Mouse (Mus musculus): ENCODE measurements around the gene Sfrp4. TPM values are rescaled to one million over a fixed set of nuclear protein-coding genes. Genes with fewer than 3 reads are reported as not detected.

The Sfrp4 gene
- total RNA-seq, 2 experiments from 2014 or later, result 2.4 to 2.7 TPM

DNA sequence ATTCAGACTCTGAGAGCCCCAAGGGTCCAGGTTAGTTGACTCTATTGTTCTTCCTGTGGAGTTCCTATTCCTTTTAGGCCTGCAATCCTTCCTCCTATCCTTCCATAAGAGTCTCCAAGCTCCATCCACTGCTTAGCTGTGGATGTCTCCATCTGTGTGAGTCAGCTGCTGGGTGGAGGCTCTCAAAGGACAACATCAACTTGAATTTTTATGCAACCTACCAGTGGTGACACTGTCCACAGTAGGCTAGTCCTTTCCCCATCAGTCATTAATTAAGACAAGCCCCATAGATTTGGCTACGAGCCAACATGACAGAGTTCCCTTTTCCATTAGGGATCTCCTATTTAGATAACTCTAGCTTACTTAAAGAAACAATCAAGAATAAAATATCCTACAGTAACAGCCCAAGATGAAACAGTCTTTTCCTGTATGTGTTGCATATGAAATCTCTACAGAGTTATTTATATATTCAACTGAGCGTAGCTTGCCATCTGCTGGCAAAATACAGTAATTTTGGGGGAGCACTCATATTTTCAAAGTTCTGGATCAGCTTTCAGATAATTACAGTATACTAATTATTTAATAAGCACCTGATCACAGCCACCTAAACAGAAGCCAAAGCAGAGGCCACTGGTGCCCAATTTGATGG lies 17.4 kb downstream of the Sfrp4 start:
- Histone ChIP-seq H3K4me3 (no peak overlapping the region), H3K27ac (no peak overlapping the region)
- intact Hi-C loops (cut with DNase I), result loop anchor here (2.0 to 5.0 kb wide), 4 partner anchors 203 to 483 kb away; no protein-coding TSS in a partner anchor
- peak; percentile 64 for TF ChIP-seq CTCF (IDR thresholded peaks at IDR 0.05)
- DNase-seq (ENCODE audit: extremely low spot score in 1 of 2, low spot score in 2 of 2), result no peak

DNA sequence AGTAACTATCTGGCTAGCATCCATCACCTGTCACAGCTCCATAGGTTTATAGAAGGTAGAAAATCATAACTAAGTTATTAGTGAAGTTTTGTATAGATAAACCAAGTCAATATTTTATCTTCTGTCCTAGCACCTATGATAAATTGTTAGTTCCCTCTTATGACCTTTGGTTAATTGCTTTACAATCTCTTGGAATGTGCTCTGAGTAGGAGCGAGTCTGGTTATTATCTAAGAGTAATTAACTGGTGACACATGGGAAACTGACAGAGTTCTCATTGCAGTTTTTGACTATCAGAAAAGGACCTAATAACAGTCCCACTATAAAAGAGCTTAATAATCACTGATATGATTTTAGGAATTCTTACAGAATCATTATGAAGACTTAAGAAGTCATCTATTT lies 20.6 kb downstream of the Sfrp4 start:
- TF ChIP-seq CTCF (IDR thresholded peaks at IDR 0.05), result no peak
- H3K4me3 ChIP-seq, result no peak overlapping the region
- no peak overlapping the region for H3K27ac ChIP-seq
- intact Hi-C loops (cut with DNase I), result loop anchor here (5.0 kb wide), 3 partner anchors 206 to 486 kb away; no protein-coding TSS in a partner anchor
- no peak for DNase-seq (ENCODE audit: extremely low spot score in 1 of 2, low spot score in 2 of 2)

DNA sequence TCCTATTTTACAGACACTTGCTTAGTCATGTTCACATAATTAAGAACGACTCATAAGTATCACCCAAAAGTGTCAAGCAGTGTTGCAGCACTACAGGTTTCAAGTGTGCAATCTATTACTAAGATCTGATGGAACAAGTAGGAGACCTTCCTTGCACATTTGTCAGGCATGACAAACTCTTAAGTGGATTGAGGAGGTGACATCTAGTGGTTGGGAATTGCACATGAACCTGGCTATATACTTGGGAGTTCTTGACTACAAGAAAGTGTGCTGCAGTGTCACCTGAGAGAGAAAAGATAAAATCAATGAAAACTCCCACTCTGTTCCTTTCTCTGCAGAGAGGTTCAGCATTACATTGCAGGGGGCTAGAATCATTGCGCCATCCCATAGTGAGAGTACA lies 21.3 kb downstream of the Sfrp4 start:
- no peak for DNase-seq (ENCODE audit: extremely low spot score in 1 of 2, low spot score in 2 of 2)
- Histone ChIP-seq H3K4me3 (no peak overlapping the region), H3K27ac (no peak overlapping the region)
- intact Hi-C loops (cut with DNase I), result loop anchor here (5.0 kb wide), 3 partner anchors 207 to 487 kb away; no protein-coding TSS in a partner anchor
- TF ChIP-seq CTCF (IDR thresholded peaks at IDR 0.05), result peak; percentile 56

DNA sequence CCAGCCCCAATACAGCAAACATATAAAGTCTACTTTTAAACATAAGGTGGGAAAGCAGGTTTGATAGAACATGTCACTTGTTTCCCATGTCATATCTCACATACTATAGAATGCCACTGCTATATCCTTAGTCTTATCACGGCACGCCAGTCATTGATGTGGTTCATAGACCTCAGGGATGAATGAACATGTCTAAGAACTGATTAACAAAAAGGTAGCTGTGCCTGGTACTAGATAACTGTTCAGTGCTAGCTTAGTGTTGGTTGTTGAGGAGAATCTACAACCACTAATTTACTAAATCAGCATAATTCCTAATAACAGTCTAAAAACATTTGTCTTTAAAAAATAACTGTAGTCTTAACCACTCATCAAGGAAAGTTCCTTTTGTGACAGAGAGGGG lies 26.9 kb downstream of the Sfrp4 start:
- DNase-seq (ENCODE audit: extremely low spot score in 1 of 2, low spot score in 2 of 2), result no peak
- H3K4me3 ChIP-seq, result no peak overlapping the region
- intact Hi-C loops (cut with DNase I), result no loop called here
- no peak for TF ChIP-seq CTCF (IDR thresholded peaks at IDR 0.05)
- H3K27ac ChIP-seq, result no peak overlapping the region

DNA sequence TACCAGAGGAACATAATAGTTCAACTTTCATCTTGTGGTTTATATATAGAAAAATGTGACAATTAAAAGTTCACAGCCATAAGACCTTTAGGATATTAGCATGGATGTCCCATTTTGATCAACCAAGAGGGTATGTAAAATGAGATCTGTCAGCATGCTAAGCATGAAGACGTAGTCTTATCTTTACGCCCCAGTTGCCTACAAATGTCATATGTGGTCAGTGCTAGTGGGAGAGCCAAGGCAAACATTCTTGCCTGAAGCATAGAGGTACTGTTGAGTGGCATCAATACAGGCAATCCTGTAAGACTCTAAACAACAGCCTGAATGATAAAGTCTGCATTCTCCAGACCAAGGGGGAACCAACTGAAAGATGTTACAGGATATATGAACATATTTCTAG lies 29.5 kb downstream of the Sfrp4 start:
- H3K27ac ChIP-seq, result no peak overlapping the region
- intact Hi-C loops (cut with DNase I), result no loop called here
- no peak for TF ChIP-seq CTCF (IDR thresholded peaks at IDR 0.05)
- H3K4me3 ChIP-seq, result no peak overlapping the region
- no peak for DNase-seq (ENCODE audit: extremely low spot score in 1 of 2, low spot score in 2 of 2)

DNA sequence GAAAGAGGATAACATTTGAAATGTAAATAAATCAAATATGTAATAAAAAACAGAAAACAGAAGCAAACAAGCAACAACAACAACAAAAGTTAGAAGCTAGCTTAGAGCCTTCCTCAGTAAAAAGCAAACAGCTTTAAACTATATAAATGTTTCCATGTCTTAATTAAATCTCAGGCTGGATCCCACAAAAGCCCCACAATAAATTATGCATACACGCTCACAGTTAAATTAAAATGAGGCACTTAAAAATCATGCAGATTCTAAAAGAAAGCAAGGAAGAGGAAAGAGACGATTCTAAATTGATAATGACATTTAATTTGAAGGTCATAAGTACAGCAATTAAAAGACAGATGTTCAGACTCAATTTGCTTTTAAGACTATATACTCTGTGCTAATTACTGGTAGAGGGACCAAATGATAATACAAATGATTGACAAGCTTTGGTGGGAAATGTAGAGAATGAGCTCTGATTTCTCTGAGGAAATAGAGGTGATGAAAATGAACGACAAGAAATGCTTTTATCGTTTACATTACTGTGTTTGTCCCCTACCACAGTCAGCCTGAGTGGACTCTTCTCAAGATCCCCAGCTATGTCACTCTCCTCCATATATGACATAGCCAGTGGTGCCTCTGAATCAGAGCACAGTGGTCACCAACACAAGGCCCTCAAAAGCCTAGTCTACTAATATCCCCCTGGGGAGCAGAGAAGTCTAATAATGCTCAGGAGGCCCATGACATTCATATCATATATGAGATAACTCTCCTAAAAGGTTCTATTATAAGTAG lies 45.6 kb downstream of the Sfrp4 start:
- no peak for TF ChIP-seq CTCF (IDR thresholded peaks at IDR 0.05)
- H3K27ac ChIP-seq, result no peak overlapping the region
- intact Hi-C loops (cut with DNase I), result no loop called here

DNA sequence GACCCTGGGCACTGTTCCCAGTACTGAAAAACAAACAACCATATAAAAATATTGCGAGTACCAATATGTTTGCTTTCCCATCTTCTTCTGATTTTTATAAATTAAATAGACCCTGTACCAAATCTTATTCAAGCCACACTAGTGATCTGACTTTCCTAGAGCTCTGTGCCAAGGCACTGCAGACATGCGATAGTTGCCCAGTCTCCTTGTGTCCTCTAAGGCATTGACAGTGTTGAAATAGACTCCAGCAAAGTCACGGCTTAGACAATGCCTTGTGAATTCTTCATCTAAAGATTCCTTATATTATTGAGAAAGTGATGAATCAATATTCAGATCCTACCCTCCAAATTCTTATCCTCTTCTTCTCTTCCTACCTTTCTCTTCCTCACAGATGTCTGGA lies 51.1 kb downstream of the Sfrp4 start:
- Histone ChIP-seq H3K27ac (no peak overlapping the region), H3K4me3 (no peak overlapping the region)
- intact Hi-C loops (cut with DNase I), result no loop called here
- TF ChIP-seq CTCF (IDR thresholded peaks at IDR 0.05), result no peak
- no peak for DNase-seq (ENCODE audit: extremely low spot score in 1 of 2, low spot score in 2 of 2)

More for the DNA sequence above, 45.6 kb downstream of the Sfrp4 start:
- no peak overlapping the region for H3K4me3 ChIP-seq
- no peak for DNase-seq (ENCODE audit: extremely low spot score in 1 of 2, low spot score in 2 of 2)

DNA sequence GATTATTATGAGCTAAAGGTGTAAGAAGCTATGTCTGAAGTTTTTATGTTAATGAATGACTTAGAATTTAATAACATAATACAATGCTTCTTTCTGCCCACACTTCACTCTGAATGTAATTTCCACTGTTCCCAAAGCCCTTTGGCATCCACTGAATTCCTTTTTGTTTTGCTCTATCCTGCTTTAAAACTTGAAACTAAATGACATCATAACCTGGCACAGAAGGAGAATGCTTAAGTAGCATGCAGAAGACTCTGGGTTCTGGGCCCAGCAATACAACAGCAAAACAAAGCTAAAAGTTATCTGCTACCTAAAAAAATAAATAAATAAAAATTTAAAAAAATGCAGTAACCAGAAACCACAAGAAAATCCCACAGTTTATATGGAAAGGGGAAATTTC lies 51.7 kb downstream of the Sfrp4 start:
- Histone ChIP-seq H3K4me3 (no peak overlapping the region), H3K27ac (no peak overlapping the region)
- no peak for DNase-seq (ENCODE audit: extremely low spot score in 1 of 2, low spot score in 2 of 2)
- TF ChIP-seq CTCF (IDR thresholded peaks at IDR 0.05), result no peak
- intact Hi-C loops (cut with DNase I), result no loop called here

Other genes starting within 250 kb of the Sfrp4 start
- 10 to 100 TPM; 63.8 to 69.7 TPM for gene Stard3nl, start 227.3 kb upstream of the Sfrp4 start, total RNA-seq (2021)
- gene Epdr1, start 3.2 kb upstream of the Sfrp4 start, total RNA-seq (2021), result 10 to 100 TPM; 98.4 to 98.5 TPM
- gene Nme8, start 74.7 kb downstream of the Sfrp4 start, total RNA-seq (2021), result not detected
- not detected for gene Gpr141, start 201.2 kb downstream of the Sfrp4 start, total RNA-seq (2021)

Measured in left cerebral cortex, adult 2 months (tissue).